Mouse (Mus musculus): ENCODE results near the gene Adap1. TPM values are rescaled to one million over a fixed set of nuclear protein-coding genes. Genes with fewer than 3 reads are reported as not detected.

Adap1 gene
- total RNA-seq, 1 experiment from 2014 or later, result 4.3 TPM

- no peak for DNase-seq
Measured at GRCm38 (mm10) chr5:139323260-139323924, 2.0 kb downstream of the Adap1 start.

GRCm38 (mm10) chr5:139321331-139321730 is 4.1 kb downstream of the Adap1 start:
- no peak for DNase-seq

- DNase-seq, result no peak
Measured at GRCm38 (mm10) chr5:139320424-139320823, 5.0 kb downstream of the Adap1 start.

GRCm38 (mm10) chr5:139317751-139318504 is 7.5 kb downstream of the Adap1 start:
- DNase-seq, result no peak

GRCm38 (mm10) chr5:139316982-139317675 is 8.3 kb downstream of the Adap1 start:
- DNase-seq, result no peak

- no peak for DNase-seq
Measured at GRCm38 (mm10) chr5:139314941-139315642, 10.3 kb downstream of the Adap1 start.

GRCm38 (mm10) chr5:139313536-139313935 is 11.9 kb downstream of the Adap1 start:
- DNase-seq, result no peak

GRCm38 (mm10) chr5:139311822-139312221 is 13.6 kb downstream of the Adap1 start:
- DNase-seq, result peak; percentile 44

- no peak for DNase-seq
Measured at GRCm38 (mm10) chr5:139310477-139310876, 14.9 kb downstream of the Adap1 start.

GRCm38 (mm10) chr5:139309946-139310345 is 15.5 kb downstream of the Adap1 start:
- no peak for DNase-seq

GRCm38 (mm10) chr5:139303646-139304061 is 21.8 kb downstream of the Adap1 start:
- no peak for DNase-seq

- no peak for DNase-seq
Measured at GRCm38 (mm10) chr5:139302101-139302500, 23.3 kb downstream of the Adap1 start.

GRCm38 (mm10) chr5:139297745-139298144 is 27.7 kb downstream of the Adap1 start:
- no peak for DNase-seq

- DNase-seq, result no peak
Measured at GRCm38 (mm10) chr5:139297092-139297491, 28.3 kb downstream of the Adap1 start.

GRCm38 (mm10) chr5:139294089-139294488 is 31.3 kb downstream of the Adap1 start:
- DNase-seq, result no peak

GRCm38 (mm10) chr5:139291811-139292560 is 33.4 kb downstream of the Adap1 start:
- DNase-seq, result no peak

- no peak for DNase-seq
Measured at GRCm38 (mm10) chr5:139290467-139291259, 34.8 kb downstream of the Adap1 start.

- no peak for DNase-seq
Measured at GRCm38 (mm10) chr5:139288591-139288990, 36.8 kb downstream of the Adap1 start.

GRCm38 (mm10) chr5:139287787-139288186 is 37.6 kb downstream of the Adap1 start:
- DNase-seq, result no peak

- DNase-seq, result no peak
Measured at GRCm38 (mm10) chr5:139287099-139287498, 38.3 kb downstream of the Adap1 start.
